In the genomic region with DNA sequence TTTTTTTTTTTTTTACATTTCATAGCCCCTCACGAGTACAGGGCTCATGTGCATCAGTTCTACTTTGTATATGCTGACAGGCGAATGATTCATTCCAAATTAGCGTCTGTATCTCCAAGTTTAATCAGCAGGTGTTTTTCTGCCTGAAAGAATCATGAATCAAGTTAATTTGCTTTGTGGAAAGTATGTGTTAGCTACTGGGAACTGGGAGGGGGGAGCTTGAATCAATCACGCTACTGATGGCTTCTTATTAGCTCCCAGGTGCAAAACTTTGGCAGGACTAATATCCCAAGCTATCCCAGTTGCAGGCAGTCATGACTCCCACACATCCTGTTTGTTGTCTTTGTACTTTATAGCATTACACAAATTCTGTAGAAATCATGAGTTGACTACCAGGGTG, we compare ENCODE assay signal across 18 mouse cellular contexts.
"Had no signal": no experiment of that assay in that cellular context is flagged by ENCODE, and none has a peak within 500 bp of the region (broad histone marks: within the 10 kb centered on the region; RNA-seq: fewer than 3 reads in every experiment).

No protein-coding gene starts in this region.

- H3K36me3 ChIP-seq: midbrain, embryonic 13.5 days; midbrain, embryonic 15.5 days; neural tube, embryonic 13.5 days; neural tube, embryonic 15.5 days; stomach, embryonic 15.5 days had no signal

- DNase-seq: lung, adult 18-20 months; lung, embryonic 14.5 days; lung, postnatal 10 days; lung, postnatal 4 days; retina, postnatal 1 day; right cerebral cortex, adult 18-20 months; right cerebral cortex, postnatal 25 days; thymus, adult 2 months; thymus, postnatal 25 days; thymus, postnatal 4 days had no signal

- H3K27ac ChIP-seq: midbrain, embryonic 13.5 days; midbrain, embryonic 15.5 days; neural tube, embryonic 13.5 days; neural tube, embryonic 15.5 days; stomach, embryonic 15.5 days; stomach, postnatal 0 days had no signal

- ATAC-seq: midbrain, embryonic 13.5 days; midbrain, embryonic 15.5 days had no signal

- H3K27me3 ChIP-seq: midbrain, embryonic 13.5 days; midbrain, embryonic 15.5 days; neural tube, embryonic 13.5 days; neural tube, embryonic 15.5 days; stomach, embryonic 15.5 days had no signal

- H3K9ac ChIP-seq: lung, embryonic 14.5 days; midbrain, embryonic 13.5 days; midbrain, embryonic 15.5 days; neural tube, embryonic 13.5 days; neural tube, embryonic 15.5 days; stomach, embryonic 15.5 days had no signal

- H3K4me3 ChIP-seq: midbrain, embryonic 13.5 days; midbrain, embryonic 15.5 days; myocyte; neural tube, embryonic 13.5 days; neural tube, embryonic 15.5 days; stomach, embryonic 15.5 days had no signal

- H3K9me3 ChIP-seq: midbrain, embryonic 15.5 days; neural tube, embryonic 15.5 days; stomach, embryonic 15.5 days had no signal

- H3K4me2 ChIP-seq: lung, embryonic 14.5 days; midbrain, embryonic 11.5 days; midbrain, embryonic 13.5 days; midbrain, embryonic 15.5 days; neural tube, embryonic 13.5 days; neural tube, embryonic 15.5 days; stomach, embryonic 15.5 days had no signal

- H3K4me1 ChIP-seq: midbrain, embryonic 13.5 days; midbrain, embryonic 15.5 days; neural tube, embryonic 13.5 days; neural tube, embryonic 15.5 days; stomach, embryonic 15.5 days had no signal
